Mouse (Mus musculus) spleen, postnatal 10 days (tissue): ENCODE measurements around the gene Prkaca.
A peak's percentile ranks its signal among the peaks of the same experiment; 100 is the strongest.

ENCODE experiments used
- DNase-seq, 2 experiments: peaks; one replicate each; pipeline ENCODE4 v3.0.0; 2021 to 2022; ENCODE audit warnings: low spot score in 2 of 2

Prkaca gene

GRCm38 (mm10) chr8:84038015-84038414 is 65.2 kb downstream of the Prkaca start:
- no peak for DNase-seq

- DNase-seq, result peak; percentile 56 to 79
Observed at GRCm38 (mm10) chr8:84039050-84039449, 66.3 kb downstream of the Prkaca start.

GRCm38 (mm10) chr8:84042066-84042947 is 69.5 kb downstream of the Prkaca start, which contains the start of gene Il27ra:
Il27ra (minus strand) TSS chr8:84042589.
- peak; percentile 44 to 68 for DNase-seq

GRCm38 (mm10) chr8:84042948-84043342 is 70.2 kb downstream of the Prkaca start:
- no peak for DNase-seq

GRCm38 (mm10) chr8:84044103-84044502 is 71.3 kb downstream of the Prkaca start:
- no peak for DNase-seq

GRCm38 (mm10) chr8:84044900-84045299 is 72.1 kb downstream of the Prkaca start, which contains the start of gene Rln3:
Rln3 (minus strand) TSS chr8:84045000.
- no peak for DNase-seq
